Mouse (Mus musculus): ENCODE results near the gene Gpr27.

The Gpr27 gene

GRCm38 (mm10) chr6:99692206-99692915, at the start of gene Gpr27:
Gpr27 (plus strand) TSS chr6:99692679.
- DNase-seq (ENCODE audit: low read depth in 1 of 2, low spot score in 2 of 2) = no peak

- no peak for DNase-seq (ENCODE audit: low read depth in 1 of 2, low spot score in 2 of 2)
Observed at GRCm38 (mm10) chr6:99643439-99644199, 48.9 kb upstream of the Gpr27 start.

- no peak for DNase-seq (ENCODE audit: low read depth in 1 of 2, low spot score in 2 of 2)
Observed at GRCm38 (mm10) chr6:99644386-99644785, 48.1 kb upstream of the Gpr27 start.

GRCm38 (mm10) chr6:99644876-99645275, 47.6 kb upstream of the Gpr27 start:
- no peak for DNase-seq (ENCODE audit: low read depth in 1 of 2, low spot score in 2 of 2)

GRCm38 (mm10) chr6:99646344-99646743, 46.1 kb upstream of the Gpr27 start:
- no peak for DNase-seq (ENCODE audit: low read depth in 1 of 2, low spot score in 2 of 2)

GRCm38 (mm10) chr6:99649307-99649706, 43.2 kb upstream of the Gpr27 start:
- no peak for DNase-seq (ENCODE audit: low read depth in 1 of 2, low spot score in 2 of 2)

GRCm38 (mm10) chr6:99652341-99652740, 40.1 kb upstream of the Gpr27 start:
- DNase-seq (ENCODE audit: low read depth in 1 of 2, low spot score in 2 of 2) = no peak

- no peak for DNase-seq (ENCODE audit: low read depth in 1 of 2, low spot score in 2 of 2)
Observed at GRCm38 (mm10) chr6:99654343-99654742, 38.1 kb upstream of the Gpr27 start.

- DNase-seq (ENCODE audit: low read depth in 1 of 2, low spot score in 2 of 2) = no peak
Observed at GRCm38 (mm10) chr6:99655488-99655887, 37.0 kb upstream of the Gpr27 start.

- no peak for DNase-seq (ENCODE audit: low read depth in 1 of 2, low spot score in 2 of 2)
Observed at GRCm38 (mm10) chr6:99656088-99656487, 36.4 kb upstream of the Gpr27 start.

GRCm38 (mm10) chr6:99658586-99658985, 33.9 kb upstream of the Gpr27 start:
- DNase-seq (ENCODE audit: low read depth in 1 of 2, low spot score in 2 of 2) = no peak

- DNase-seq (ENCODE audit: low read depth in 1 of 2, low spot score in 2 of 2) = no peak
Observed at GRCm38 (mm10) chr6:99660443-99660842, 32.0 kb upstream of the Gpr27 start.

- no peak for DNase-seq (ENCODE audit: low read depth in 1 of 2, low spot score in 2 of 2)
Observed at GRCm38 (mm10) chr6:99663232-99663631, 29.2 kb upstream of the Gpr27 start.

GRCm38 (mm10) chr6:99665457-99666317, 26.8 kb upstream of the Gpr27 start:
- no peak for DNase-seq (ENCODE audit: low read depth in 1 of 2, low spot score in 2 of 2)

- DNase-seq (ENCODE audit: low read depth in 1 of 2, low spot score in 2 of 2) = no peak
Observed at GRCm38 (mm10) chr6:99666318-99667171, 25.9 kb upstream of the Gpr27 start, which contains the start of the genes Eif4e3 and Gm20696. Eif4e3 (minus strand) TSS chr6:99666771. Gm20696 (minus strand) TSS chr6:99666797.

- no peak for DNase-seq (ENCODE audit: low read depth in 1 of 2, low spot score in 2 of 2)
Observed at GRCm38 (mm10) chr6:99667290-99667689, 25.2 kb upstream of the Gpr27 start.

- no peak for DNase-seq (ENCODE audit: low read depth in 1 of 2, low spot score in 2 of 2)
Observed at GRCm38 (mm10) chr6:99669481-99670325, 22.8 kb upstream of the Gpr27 start.

- DNase-seq (ENCODE audit: low read depth in 1 of 2, low spot score in 2 of 2) = no peak
Observed at GRCm38 (mm10) chr6:99670481-99671119, 21.9 kb upstream of the Gpr27 start.

- DNase-seq (ENCODE audit: low read depth in 1 of 2, low spot score in 2 of 2) = no peak
Observed at GRCm38 (mm10) chr6:99671768-99672167, 20.7 kb upstream of the Gpr27 start.
